Mouse (Mus musculus): Measurements from ENCODE around the gene Gm45623.

- TF ChIP-seq CTCF (IDR thresholded peaks at IDR 0.05; ENCODE audit: low read depth) (no peak), EP300 (IDR thresholded peaks at IDR 0.05; ENCODE audit: low read depth) (no peak)
Observed at GRCm38 (mm10) chr13:56773262-56773870, 19.7 kb upstream of the Gm45623 start.

Measured in liver, postnatal 0 days (tissue).